Mouse (Mus musculus) spleen, adult 2 months (tissue): Measurements from ENCODE around the gene Klf2.

Experiments used
- CTCF ChIP-seq: fragments of 200-500 bp; IDR thresholded peaks from 2 replicates; pipeline ENCODE4 v1.5.1; 2011; ENCODE audit warnings: mild to moderate bottlenecking, inconsistent platforms; ENCODE audit not compliant: insufficient read depth, insufficient read length, insufficient replicate concordance; ENCODE audit errors: extremely low read depth
- POLR2A ChIP-seq: fragments of 200-500 bp; IDR thresholded peaks from 2 replicates; pipeline ENCODE4 v1.6.1; 2011; ENCODE audit warnings: low read depth, low read length, inconsistent platforms

GRCm38 (mm10) chr8:72302986-72303612 is 15.7 kb upstream of the Klf2 start:
- TF ChIP-seq CTCF = no peak
- no peak for TF ChIP-seq POLR2A
